Mouse (Mus musculus): ENCODE data around the gene Mllt3.

The Mllt3 gene

GRCm38 (mm10) chr4:88033216-88033653 lies at the start of gene Mllt3:
Gene Mllt3 (minus strand): TSS chr4:88033364.
- CTCF ChIA-PET = interaction anchor here (0.5 to 1.0 kb wide), 2 partner anchors 37 to 59 kb away, joined by 5 to 8 read pairs; no protein-coding TSS in a partner anchor

GRCm38 (mm10) chr4:88082381-88082780 lies 49.2 kb upstream of the Mllt3 start:
- CTCF ChIA-PET = no interaction called here

- CTCF ChIA-PET = no interaction called here
Measured at GRCm38 (mm10) chr4:88081885-88082284, 48.7 kb upstream of the Mllt3 start.

GRCm38 (mm10) chr4:88081417-88081816 lies 48.3 kb upstream of the Mllt3 start:
- CTCF ChIA-PET = no interaction called here

- CTCF ChIA-PET = no interaction called here
Measured at GRCm38 (mm10) chr4:88078983-88079382, 45.8 kb upstream of the Mllt3 start.

GRCm38 (mm10) chr4:88075388-88075787 lies 42.2 kb upstream of the Mllt3 start:
- CTCF ChIA-PET = no interaction called here

- CTCF ChIA-PET = interaction anchor here (0.6 kb wide), 1 partner anchor 772 kb away, joined by 3 read pairs; no protein-coding TSS in a partner anchor
Measured at GRCm38 (mm10) chr4:88046280-88046679, 13.1 kb upstream of the Mllt3 start.

- CTCF ChIA-PET = interaction anchor here (0.7 kb wide), 1 partner anchor 290 kb away, joined by 4 read pairs; no protein-coding TSS in a partner anchor
Measured at GRCm38 (mm10) chr4:88045151-88045550, 12.0 kb upstream of the Mllt3 start.

- CTCF ChIA-PET = no interaction called here
Measured at GRCm38 (mm10) chr4:88035361-88035760, 2.2 kb upstream of the Mllt3 start.

- CTCF ChIA-PET = no interaction called here
Measured at GRCm38 (mm10) chr4:88034387-88035157, 1.4 kb upstream of the Mllt3 start.

GRCm38 (mm10) chr4:88033729-88034386 lies 694 bp upstream of the Mllt3 start:
- CTCF ChIA-PET = interaction anchor here (0.5 kb wide), 1 partner anchor 36 kb away, joined by 8 read pairs; no protein-coding TSS in a partner anchor

- CTCF ChIA-PET = interaction anchor here (1.0 kb wide), 1 partner anchor 60 kb away, joined by 5 read pairs; no protein-coding TSS in a partner anchor
Measured at GRCm38 (mm10) chr4:88032151-88033098, 739 bp downstream of the Mllt3 start.

- CTCF ChIA-PET = interaction anchor here (0.6 kb wide), 1 partner anchor 417 kb away, joined by 3 read pairs; no protein-coding TSS in a partner anchor
Measured at GRCm38 (mm10) chr4:88031211-88032150, 1.7 kb downstream of the Mllt3 start.

- CTCF ChIA-PET = no interaction called here
Measured at GRCm38 (mm10) chr4:88023567-88023966, 9.6 kb downstream of the Mllt3 start.

- CTCF ChIA-PET = no interaction called here
Measured at GRCm38 (mm10) chr4:88022623-88023022, 10.5 kb downstream of the Mllt3 start.

GRCm38 (mm10) chr4:88020421-88020820 lies 12.7 kb downstream of the Mllt3 start:
- CTCF ChIA-PET = interaction anchor here (0.6 kb wide), 1 partner anchor 87 kb away, joined by 4 read pairs; no protein-coding TSS in a partner anchor

- CTCF ChIA-PET = interaction anchor here (0.6 kb wide), 1 partner anchor 87 kb away, joined by 4 read pairs; no protein-coding TSS in a partner anchor
Measured at GRCm38 (mm10) chr4:88019645-88020044, 13.5 kb downstream of the Mllt3 start.

GRCm38 (mm10) chr4:88017452-88018350 lies 15.5 kb downstream of the Mllt3 start:
- CTCF ChIA-PET = no interaction called here

- CTCF ChIA-PET = interaction anchor here (0.9 kb wide), 1 partner anchor 9 kb away, joined by 3 read pairs; no protein-coding TSS in a partner anchor
Measured at GRCm38 (mm10) chr4:88015765-88016164, 17.4 kb downstream of the Mllt3 start.

All from spleen, embryonic (tissue).